Mouse (Mus musculus) spleen, adult 2 months (tissue): ENCODE measurements at regions not wholly inside any gene's neighbourhood (a gene's known extent, or its start where the extent isn't known, plus 50 kb on each side); places are given as distances from the start of the nearest gene placed in this dataset.

Source experiments
- DNase-seq, 2 experiments: peaks; one replicate each; pipeline versions ENCODE4 v3.0.0 to v3.0.0-alpha.2; 2012 to 2021; ENCODE audit warnings: low spot score in 2 of 2, low read depth in 1 of 2
- H3K27ac ChIP-seq: fragments of 200-500 bp; 2 replicates; pipeline ENCODE4 v1.5.1; 2012; ENCODE audit warnings: low read length, inconsistent platforms; ENCODE audit not compliant: insufficient read depth
- H3K27me3 ChIP-seq: fragments of 200-500 bp; 2 replicates; pipeline ENCODE4 v1.6.1; 2012; ENCODE audit warnings: mild to moderate bottlenecking, moderate library complexity, low read length, inconsistent platforms; ENCODE audit not compliant: control insufficient read depth, insufficient read depth
- H3K36me3 ChIP-seq: fragments of 200-500 bp; 2 replicates; pipeline ENCODE4 v1.6.1; 2012; ENCODE audit warnings: mild to moderate bottlenecking, low read length, inconsistent platforms; ENCODE audit not compliant: control insufficient read depth, insufficient read depth
- H3K4me1 ChIP-seq: fragments of 200-500 bp; 2 replicates; pipeline ENCODE4 v1.6.1; 2011; ENCODE audit warnings: inconsistent platforms; ENCODE audit not compliant: control insufficient read depth, insufficient read depth, insufficient read length
- H3K4me3 ChIP-seq: fragments of 200-500 bp; 2 replicates; pipeline ENCODE4 v1.5.1; 2011; ENCODE audit warnings: mild to moderate bottlenecking, inconsistent platforms; ENCODE audit not compliant: insufficient read depth, insufficient read length; ENCODE audit errors: extremely low read depth
- CTCF ChIP-seq: fragments of 200-500 bp; IDR thresholded peaks from 2 replicates; pipeline ENCODE4 v1.5.1; 2011; ENCODE audit warnings: mild to moderate bottlenecking, inconsistent platforms; ENCODE audit not compliant: insufficient read depth, insufficient read length, insufficient replicate concordance; ENCODE audit errors: extremely low read depth
- POLR2A ChIP-seq: fragments of 200-500 bp; IDR thresholded peaks from 2 replicates; pipeline ENCODE4 v1.6.1; 2011; ENCODE audit warnings: low read depth, low read length, inconsistent platforms
- WGBS: fragments of 180-500 bp; shearing (Covaris S2); methylation state at CpG from one replicate; pipeline ENCODE4 v1.1.7; 2018; 5-methylcytosine and 5-hydroxymethylcytosine counted together

- H3K4me3 ChIP-seq = no peak overlapping the region
- TF ChIP-seq POLR2A (no peak), CTCF (no peak)
- H3K27me3 ChIP-seq = no peaks in the 10 kb centered on the region
- H3K4me1 ChIP-seq = no peaks in the 10 kb centered on the region
- WGBS = 73% methylated on average over 5 of the region's 5 CpGs
- no peak overlapping the region for H3K27ac ChIP-seq
- no peak for DNase-seq
- no peaks in the 10 kb centered on the region for H3K36me3 ChIP-seq
Measured at GRCm38 (mm10) chr6:51641965-51642364, 118.3 kb downstream of the Snx10 start.

- WGBS = 89% methylated on average over 7 of the region's 7 CpGs
- DNase-seq = no peak
- Histone ChIP-seq H3K4me1 (no peaks in the 10 kb centered on the region), H3K27ac (no peak overlapping the region), H3K36me3 (no peaks in the 10 kb centered on the region), H3K4me3 (no peak overlapping the region), H3K27me3 (no peaks in the 10 kb centered on the region)
- TF ChIP-seq CTCF (no peak), POLR2A (no peak)
Measured at GRCm38 (mm10) chr6:51648813-51649212, 125.1 kb downstream of the Snx10 start.

GRCm38 (mm10) chr6:51653753-51654152, 130.1 kb downstream of the Snx10 start:
- WGBS = 94% methylated on average over 8 of the region's 8 CpGs
- Histone ChIP-seq H3K27ac (no peak overlapping the region), H3K4me3 (no peak overlapping the region), H3K36me3 (no peaks in the 10 kb centered on the region), H3K27me3 (no peaks in the 10 kb centered on the region), H3K4me1 (no peaks in the 10 kb centered on the region; the same call in 1 of the 2 replicates)
- no peak for DNase-seq
- no peak for TF ChIP-seq CTCF
- TF ChIP-seq POLR2A = no peak

GRCm38 (mm10) chr6:51654991-51655390, 131.3 kb downstream of the Snx10 start:
- WGBS = 93% methylated on average over 4 of the region's 4 CpGs

GRCm38 (mm10) chr6:51656078-51656477, 132.4 kb downstream of the Snx10 start:
- H3K27me3 ChIP-seq = no peaks in the 10 kb centered on the region
- H3K4me1 ChIP-seq = no peaks in the 10 kb centered on the region; the same call in 1 of the 2 replicates
- TF ChIP-seq CTCF = no peak
- TF ChIP-seq POLR2A = no peak
- H3K36me3 ChIP-seq = no peaks in the 10 kb centered on the region
- 93% methylated on average over 7 of the region's 7 CpGs for WGBS
- DNase-seq = no peak
- H3K4me3 ChIP-seq = no peak overlapping the region
- no peak overlapping the region for H3K27ac ChIP-seq

More at GRCm38 (mm10) chr6:51654991-51655390, 131.3 kb downstream of the Snx10 start:
- no peak for DNase-seq
- Histone ChIP-seq H3K4me3 (no peak overlapping the region), H3K36me3 (no peaks in the 10 kb centered on the region), H3K27ac (no peak overlapping the region), H3K27me3 (no peaks in the 10 kb centered on the region), H3K4me1 (no peaks in the 10 kb centered on the region; the same call in 1 of the 2 replicates)
- no peak for TF ChIP-seq POLR2A
- no peak for TF ChIP-seq CTCF

GRCm38 (mm10) chr6:51656883-51657640, 133.4 kb downstream of the Snx10 start:
- H3K27me3 ChIP-seq = no peaks in the 10 kb centered on the region

GRCm38 (mm10) chr6:51658360-51658759, 134.7 kb downstream of the Snx10 start:
- Histone ChIP-seq H3K27ac (no peak overlapping the region), H3K4me1 (no peaks in the 10 kb centered on the region; the same call in 1 of the 2 replicates), H3K4me3 (no peak overlapping the region), H3K27me3 (no peaks in the 10 kb centered on the region), H3K36me3 (no peaks in the 10 kb centered on the region)
- DNase-seq = no peak
- WGBS = 90% methylated on average over 8 of the region's 8 CpGs
- TF ChIP-seq POLR2A = no peak
- TF ChIP-seq CTCF = no peak

More at GRCm38 (mm10) chr6:51656883-51657640, 133.4 kb downstream of the Snx10 start:
- no peak for DNase-seq
- H3K4me3 ChIP-seq = no peak overlapping the region
- H3K36me3 ChIP-seq = no peaks in the 10 kb centered on the region
- H3K27ac ChIP-seq = no peak overlapping the region
- 91% methylated on average over 12 of the region's 12 CpGs for WGBS
- no peaks in the 10 kb centered on the region; the same call in 1 of the 2 replicates for H3K4me1 ChIP-seq
- TF ChIP-seq CTCF (no peak), POLR2A (no peak)
